Mouse (Mus musculus): ENCODE data around the gene Slc31a1.

The Slc31a1 gene

DNA sequence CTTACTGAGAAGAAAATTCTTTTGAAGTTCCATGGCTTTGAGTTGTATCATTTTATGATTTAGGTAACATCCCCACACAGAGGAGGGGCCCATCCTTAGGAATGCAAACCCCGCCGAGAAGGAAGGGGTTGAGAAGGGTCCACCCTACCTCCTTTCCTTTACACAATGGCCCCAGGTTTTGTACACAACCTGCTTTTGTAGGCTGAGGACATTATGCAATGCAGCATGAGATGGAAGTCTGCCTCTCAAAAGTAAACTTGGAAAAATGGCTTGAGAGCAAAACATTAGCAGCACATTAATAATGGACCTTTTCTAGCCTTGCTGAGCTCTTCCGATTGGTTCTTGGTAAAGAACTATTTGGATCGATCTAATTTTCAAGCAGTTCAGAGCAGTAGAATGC is 5.8 kb downstream of the Slc31a1 start:
- no peak for DNase-seq

GRCm38 (mm10) chr4:62367586-62367985 is 7.1 kb downstream of the Slc31a1 start:
- DNase-seq, result no peak

DNA sequence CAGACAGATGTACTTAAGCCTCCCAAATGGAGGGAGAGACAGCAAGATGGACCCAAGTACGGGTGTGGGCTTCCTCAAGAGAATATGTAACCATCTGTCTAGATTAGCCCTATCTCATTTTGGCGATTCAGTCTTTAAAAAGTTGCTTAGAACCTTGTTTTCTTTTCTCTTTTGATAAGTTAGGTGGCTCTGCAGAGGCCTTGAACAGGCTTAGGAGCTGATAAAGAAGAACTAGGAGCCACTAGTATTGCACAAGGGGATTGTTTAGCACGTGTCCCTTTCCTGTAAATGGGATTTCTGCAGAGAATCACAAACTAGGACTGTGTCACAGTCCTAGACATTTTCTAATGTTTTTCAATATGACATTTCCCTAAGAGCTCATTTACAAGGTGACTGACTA is 8.6 kb downstream of the Slc31a1 start:
- DNase-seq, result no peak

- no peak for DNase-seq
Measured at GRCm38 (mm10) chr4:62372410-62372809, 11.9 kb downstream of the Slc31a1 start.

DNA sequence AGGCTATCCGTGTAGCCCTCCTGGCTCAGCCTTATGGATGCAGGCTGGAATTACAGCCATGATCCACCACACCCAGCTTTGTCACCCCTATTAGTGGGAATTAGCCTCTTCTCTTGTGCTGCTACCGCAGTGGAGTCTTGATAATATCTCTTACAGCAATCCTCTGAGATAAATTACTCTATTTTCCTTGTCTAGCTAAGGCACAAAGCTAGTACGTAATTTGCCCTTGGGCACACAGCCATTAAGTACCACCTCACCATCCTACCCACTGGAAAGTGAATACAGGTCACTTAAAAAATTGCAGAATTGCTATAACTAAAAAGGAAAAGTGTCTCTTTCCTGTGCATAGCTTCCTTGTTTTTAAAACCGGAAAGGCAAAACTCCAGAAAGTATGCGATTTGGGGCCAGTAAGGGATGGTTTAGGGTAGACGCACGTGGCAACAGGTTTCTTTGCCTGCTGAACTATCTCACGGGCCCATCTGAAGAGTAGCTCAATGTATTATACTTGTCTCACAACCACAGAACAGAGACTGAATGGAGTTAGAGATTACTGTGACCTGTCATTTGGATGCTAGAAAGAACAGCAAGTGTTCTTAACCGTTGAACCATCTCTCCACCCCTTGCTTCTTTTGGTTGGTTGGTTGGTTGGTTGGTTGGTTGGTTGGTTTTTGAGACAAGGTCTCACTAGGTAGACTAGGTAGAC is 12.4 kb downstream of the Slc31a1 start:
- no peak for DNase-seq

- DNase-seq, result no peak
Measured at GRCm38 (mm10) chr4:62373668-62374067, 13.1 kb downstream of the Slc31a1 start.

GRCm38 (mm10) chr4:62374342-62374741 is 13.8 kb downstream of the Slc31a1 start:
- no peak for DNase-seq

GRCm38 (mm10) chr4:62376123-62376522 is 15.6 kb downstream of the Slc31a1 start:
- DNase-seq, result no peak

DNA sequence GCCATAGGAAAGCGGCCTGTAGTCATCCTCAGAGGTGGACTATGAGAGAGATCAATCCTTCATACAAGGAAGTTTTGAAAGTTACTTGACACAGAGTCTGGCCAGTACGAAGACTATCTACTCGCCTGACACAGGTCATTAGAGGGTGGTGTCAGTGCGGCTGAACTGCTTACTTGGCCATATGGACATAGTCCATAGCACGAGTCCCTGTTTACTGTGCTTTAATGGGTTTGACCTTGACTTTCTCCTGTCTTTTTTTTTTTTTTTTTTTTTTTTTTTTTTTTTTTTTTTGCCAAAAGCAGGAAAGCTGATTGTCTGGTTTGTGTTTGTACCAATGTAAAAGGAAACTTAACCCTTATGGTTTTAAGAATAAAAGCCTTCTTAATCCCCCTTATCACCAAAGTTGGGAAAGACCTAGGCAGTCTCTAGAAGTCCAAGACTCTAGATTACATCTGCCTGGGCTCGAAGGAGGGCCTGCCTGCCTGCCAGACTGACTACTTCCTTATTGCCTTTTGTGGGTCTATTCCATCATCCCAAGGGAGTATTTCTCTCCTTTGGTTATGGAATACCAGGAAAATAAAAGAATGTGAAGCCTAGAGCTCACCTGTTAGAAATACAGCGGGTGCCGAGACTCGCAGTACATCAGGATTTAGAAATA is 19.3 kb downstream of the Slc31a1 start:
- no peak for DNase-seq

DNA sequence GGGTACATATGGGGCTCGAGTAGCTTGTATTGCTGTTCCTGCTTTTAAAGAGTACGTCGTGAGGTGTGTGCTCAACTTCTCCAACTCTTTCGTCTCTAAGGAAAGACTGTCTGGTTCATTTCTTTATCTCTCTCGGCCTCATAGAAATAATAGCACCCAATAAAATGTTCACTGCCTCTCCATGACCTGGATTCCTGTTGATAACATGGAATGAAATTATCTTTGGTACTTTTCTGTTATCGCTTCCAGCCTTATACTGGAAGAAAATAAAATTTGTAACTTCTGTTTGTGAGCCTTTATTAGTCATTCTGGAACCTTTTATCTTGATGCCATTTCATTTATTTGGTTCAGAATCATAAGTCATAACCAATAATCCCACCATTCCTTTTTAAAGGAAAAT is 22.7 kb downstream of the Slc31a1 start:
- no peak for DNase-seq

DNA sequence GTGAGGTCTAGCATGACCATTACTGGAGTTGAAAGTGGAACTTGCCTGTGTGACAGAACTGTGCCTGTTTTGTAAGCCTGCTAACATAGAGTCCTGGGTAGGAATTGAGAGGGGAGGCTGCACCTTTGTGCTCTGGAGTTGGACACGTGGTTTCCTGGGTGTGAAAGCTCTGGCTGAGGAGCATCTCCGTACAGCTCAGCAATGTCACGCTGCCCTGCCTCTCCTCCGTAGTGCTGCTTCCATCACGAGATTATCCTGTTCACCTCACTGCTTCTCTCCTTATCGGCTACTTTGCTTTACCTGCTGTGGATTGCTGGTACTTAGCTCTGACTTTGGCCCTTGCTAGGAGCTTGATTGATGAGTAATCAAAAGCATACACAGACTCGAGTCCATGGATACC is 23.2 kb downstream of the Slc31a1 start:
- no peak for DNase-seq

DNA sequence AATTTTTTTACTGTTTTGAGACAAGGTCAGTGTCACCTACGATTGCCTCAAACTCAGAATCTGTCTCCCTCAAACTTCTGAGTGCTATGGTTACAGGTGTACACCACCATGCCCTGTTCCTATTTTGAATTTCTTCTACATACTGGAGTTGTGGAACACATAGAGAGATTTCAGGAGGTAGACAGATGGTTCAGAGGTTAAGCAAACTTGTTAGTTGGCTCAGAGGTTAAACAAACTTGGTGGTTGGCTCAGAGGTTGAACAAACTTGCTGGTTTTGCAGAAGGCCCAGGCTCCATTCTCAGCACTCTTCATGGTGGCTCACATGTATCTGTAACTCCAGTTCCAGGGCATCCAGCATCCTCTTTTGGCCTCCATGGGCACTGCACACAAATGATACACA is 23.6 kb downstream of the Slc31a1 start:
- no peak for DNase-seq

GRCm38 (mm10) chr4:62385439-62385838 is 24.9 kb downstream of the Slc31a1 start:
- no peak for DNase-seq

GRCm38 (mm10) chr4:62389592-62390512 is 29.3 kb downstream of the Slc31a1 start:
- DNase-seq, result no peak

- no peak for DNase-seq
Measured at GRCm38 (mm10) chr4:62391892-62392291, 31.4 kb downstream of the Slc31a1 start.

GRCm38 (mm10) chr4:62393459-62393858 is 32.9 kb downstream of the Slc31a1 start:
- DNase-seq, result no peak

GRCm38 (mm10) chr4:62395806-62396205 is 35.3 kb downstream of the Slc31a1 start:
- DNase-seq, result no peak

- DNase-seq, result no peak
Measured at GRCm38 (mm10) chr4:62397616-62398365, 37.3 kb downstream of the Slc31a1 start.

DNA sequence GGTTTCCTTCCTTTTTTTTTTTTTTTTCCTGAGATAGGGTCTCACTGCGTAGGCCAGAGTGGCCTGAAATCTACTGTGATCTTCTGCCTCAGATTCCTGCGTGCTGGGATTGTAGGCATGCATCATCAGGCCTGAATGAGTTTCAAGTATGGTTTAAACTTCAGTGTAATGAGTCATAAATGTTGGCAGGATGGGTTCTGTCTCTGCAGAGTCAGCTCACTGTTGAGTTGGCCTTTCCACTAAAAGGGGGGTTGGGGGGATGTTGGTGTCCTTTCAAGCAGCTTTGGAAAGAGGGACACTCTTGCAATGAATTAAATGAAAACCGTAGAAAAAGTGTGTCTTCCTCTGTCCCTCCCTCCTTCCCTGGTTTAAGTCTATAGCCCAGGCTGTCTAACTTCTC is 38.4 kb downstream of the Slc31a1 start:
- no peak for DNase-seq

DNA sequence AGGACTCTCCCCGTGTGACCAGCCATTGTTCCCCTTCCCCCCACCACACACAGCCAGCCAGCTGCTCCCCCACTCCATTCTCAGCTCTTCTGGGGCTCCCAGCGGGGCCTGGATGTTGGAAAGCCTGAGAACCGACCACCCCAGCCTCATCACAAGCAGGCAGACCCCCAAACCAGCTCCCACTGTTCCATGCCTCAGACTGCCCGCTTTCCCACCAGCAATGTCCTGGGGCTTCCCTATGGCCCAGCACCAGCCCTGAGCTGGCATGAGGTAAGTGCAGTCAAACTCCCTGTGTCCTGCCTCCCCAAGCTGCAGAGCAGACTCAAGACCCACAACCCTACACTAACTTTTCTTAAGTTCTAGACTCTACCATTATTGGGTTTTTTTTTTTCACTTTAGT is 45.6 kb downstream of the Slc31a1 start:
- no peak for DNase-seq

DNA sequence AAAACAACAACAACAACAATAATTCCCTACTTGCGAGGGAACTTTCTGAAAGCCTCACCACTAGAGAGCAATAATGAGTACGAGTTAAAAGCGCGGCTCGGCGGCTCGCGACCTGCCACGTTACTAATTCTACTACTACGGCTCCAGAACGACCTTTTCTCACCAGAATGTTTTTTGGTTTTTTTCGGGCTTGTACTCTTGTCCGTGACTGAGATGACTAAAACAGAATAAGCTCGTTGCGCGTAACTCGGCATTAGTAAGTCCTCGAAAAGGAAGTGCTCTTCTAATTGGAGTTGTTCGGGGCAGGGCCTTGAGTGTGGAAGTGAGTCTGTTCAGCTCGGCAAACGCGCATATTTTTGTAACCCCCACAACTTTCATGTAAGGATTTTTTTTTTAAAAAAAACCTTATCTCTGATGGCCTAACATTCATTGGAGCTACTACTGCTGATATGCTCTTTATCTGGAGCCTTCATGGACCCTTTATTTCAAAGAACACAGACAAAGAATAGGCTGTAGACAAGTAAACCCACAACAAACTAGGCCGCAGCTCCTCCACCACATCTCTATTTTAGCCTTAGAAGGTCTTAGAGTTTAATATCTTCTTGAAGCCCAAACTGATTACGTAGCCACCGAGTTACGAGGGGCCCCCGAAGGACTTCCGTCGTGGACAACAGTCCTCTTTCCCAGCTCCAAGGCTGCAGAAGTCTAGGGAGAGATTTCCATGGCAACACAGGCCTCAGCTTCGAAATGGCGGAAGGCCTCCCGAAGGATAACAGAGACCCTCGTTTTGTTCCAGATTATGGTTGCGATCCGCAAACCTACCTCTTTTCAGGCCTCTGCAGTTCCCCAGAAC is 47.4 kb downstream of the Slc31a1 start:
- peak; percentile 76 for DNase-seq
